Mouse (Mus musculus) myocyte (in vitro differentiated cells): Measurements from ENCODE around the gene Kcnt2.

Experiments used
- MAX ChIP-seq: IDR thresholded peaks from one replicate; pipeline ENCODE4 v1.6.1; 2011; ENCODE audit warnings: low read depth, mild to moderate bottlenecking, control low read depth
- TCF12 ChIP-seq: IDR thresholded peaks from one replicate; pipeline ENCODE4 v1.6.1; 2011; ENCODE audit warnings: mild to moderate bottlenecking, control low read depth; ENCODE audit not compliant: poor library complexity, insufficient read depth, severe bottlenecking
- USF1 ChIP-seq: IDR thresholded peaks from one replicate; pipeline ENCODE4 v1.6.1; 2011; ENCODE audit warnings: low read depth, mild to moderate bottlenecking, control low read depth, moderate library complexity

DNA sequence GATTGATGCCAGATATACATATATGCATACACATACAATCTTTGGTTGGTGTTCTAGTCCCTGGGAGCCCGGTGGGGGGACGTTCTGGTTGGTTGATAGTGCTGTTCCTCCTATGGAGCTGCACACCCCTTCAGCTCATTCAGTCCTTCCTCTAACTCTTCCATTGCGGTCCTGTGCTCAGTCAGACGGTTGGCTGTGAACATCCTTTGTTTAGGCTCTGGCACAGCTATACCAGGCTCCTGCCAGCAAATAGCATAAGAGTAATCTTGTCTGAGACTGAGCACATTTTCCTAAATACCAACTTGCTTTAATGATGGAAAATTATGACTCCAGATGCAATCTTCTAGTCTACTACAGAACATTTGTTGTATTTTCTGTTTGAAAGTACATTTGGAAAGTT lies 222.4 kb downstream of the Kcnt2 start:
- no peak for TF ChIP-seq MAX
- no peak for TF ChIP-seq USF1
- no peak for TF ChIP-seq TCF12
